Mouse (Mus musculus) naive thymus-derived CD4-positive, alpha-beta T cell, adult 2 months (primary cell): ENCODE results near the gene Adtrp.

Experiments
- DNase-seq: peaks from one replicate; pipeline ENCODE4 v3.0.0-alpha.2; 2011; ENCODE audit warnings: low read depth

Gene Adtrp

DNA sequence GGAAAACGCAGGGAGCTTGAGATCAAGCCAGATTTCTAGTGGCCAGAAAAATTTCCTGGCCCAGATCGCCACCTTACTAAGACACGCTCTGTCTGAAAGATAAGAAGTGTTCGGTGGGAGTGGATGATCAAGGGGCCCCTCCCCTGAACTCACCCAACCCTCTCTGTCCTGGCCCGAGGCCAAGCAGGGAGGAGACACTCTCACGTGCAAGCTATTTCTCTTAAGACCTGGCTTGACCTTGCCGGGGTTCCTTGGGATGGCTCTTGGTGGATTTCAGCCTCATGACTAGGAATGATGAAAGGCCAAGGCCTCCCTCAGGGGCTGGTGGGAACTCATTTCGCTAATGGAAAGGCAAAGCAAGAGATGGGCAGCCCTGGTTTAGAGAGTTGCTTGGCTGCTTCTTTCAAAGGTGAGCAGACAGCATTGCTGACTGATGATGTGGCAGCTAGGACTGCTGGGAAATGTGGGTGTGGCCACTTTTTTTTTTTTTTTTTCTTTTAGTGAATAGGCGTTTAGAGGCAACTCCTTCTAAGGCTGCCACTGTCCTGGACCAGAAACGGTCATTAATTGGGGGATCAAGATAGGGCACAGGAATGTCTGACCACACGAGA lies at the start of gene Adtrp:
Adtrp (minus strand) TSS at position 169 of the 611 bp plus-strand sequence.
- DNase-seq = no peak

GRCm38 (mm10) chr13:41892016-41892415 lies 44.5 kb upstream of the Adtrp start:
- DNase-seq = no peak

GRCm38 (mm10) chr13:41890618-41891017 lies 43.1 kb upstream of the Adtrp start:
- no peak for DNase-seq

- no peak for DNase-seq
Observed at GRCm38 (mm10) chr13:41890111-41890600, 42.7 kb upstream of the Adtrp start.

- DNase-seq = no peak
Observed at GRCm38 (mm10) chr13:41888644-41889043, 41.2 kb upstream of the Adtrp start.

DNA sequence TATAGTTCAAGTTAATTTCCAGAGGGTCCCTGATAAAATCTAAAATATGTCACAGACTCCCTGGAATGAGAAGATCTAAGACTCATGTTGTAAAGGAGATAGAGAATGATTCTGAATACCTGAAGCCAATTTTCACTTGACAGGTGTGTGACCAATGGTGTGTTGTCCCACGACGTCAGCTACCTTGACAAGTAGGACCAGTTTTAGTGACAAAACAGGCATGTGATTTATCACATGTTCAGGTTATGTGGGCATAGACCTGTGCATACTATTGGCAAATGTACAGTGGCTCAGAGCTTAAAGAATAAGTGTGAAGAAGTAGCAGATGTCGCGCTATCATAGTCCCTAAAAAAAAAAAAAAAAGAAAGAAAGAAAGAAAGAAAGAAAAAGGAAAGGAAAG lies 38.6 kb upstream of the Adtrp start:
- no peak for DNase-seq

DNA sequence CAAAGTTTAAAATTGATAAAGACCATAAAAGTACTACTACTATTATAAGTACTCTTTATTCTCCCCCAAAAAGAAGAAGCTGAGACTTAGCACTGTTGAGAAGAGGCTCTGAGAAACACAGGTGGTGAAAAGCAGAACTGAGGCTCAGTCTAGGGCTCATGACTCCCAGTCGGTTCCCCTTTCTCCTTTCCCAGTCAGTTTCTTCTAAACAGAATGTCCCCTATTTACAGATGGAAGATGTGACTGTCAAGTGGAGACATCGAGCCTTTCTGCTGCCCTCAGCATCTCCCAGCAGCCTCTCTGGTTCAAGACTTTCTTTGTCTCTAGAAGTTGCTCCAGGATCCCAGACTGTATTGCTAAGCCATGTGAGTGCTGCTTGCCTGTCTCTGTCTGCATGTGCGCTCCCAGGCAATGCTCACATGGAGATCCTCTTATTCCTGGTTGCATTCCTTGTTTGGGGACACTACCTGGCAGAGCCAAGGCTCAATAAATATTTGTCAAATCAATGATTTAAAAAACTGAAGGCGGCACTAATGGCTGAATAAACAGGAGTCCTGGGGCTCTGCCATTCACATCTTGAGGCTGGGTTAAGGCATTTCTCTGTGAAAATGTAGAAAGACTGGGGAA lies 36.3 kb upstream of the Adtrp start:
- DNase-seq = no peak

GRCm38 (mm10) chr13:41881201-41881600 lies 33.7 kb upstream of the Adtrp start:
- no peak for DNase-seq

DNA sequence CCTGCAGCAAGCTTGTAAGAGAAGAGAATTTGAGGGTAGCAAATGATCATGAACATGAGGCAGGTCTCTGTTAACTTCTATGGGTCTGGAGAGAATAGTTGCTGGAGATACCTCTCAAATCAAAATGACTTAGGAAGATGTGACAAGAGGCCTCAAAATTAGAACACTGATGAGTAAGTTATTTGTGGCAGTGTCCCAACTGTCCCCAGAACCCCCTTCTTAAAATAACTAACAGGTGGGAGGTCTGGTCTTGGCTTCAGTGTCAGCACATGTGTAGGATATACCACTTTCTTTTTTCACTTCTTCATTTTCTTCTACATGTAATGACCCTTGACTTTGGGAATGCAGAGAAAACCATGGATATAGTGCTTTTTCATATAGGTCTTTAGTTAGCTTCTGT lies 33.0 kb upstream of the Adtrp start:
- DNase-seq = no peak

DNA sequence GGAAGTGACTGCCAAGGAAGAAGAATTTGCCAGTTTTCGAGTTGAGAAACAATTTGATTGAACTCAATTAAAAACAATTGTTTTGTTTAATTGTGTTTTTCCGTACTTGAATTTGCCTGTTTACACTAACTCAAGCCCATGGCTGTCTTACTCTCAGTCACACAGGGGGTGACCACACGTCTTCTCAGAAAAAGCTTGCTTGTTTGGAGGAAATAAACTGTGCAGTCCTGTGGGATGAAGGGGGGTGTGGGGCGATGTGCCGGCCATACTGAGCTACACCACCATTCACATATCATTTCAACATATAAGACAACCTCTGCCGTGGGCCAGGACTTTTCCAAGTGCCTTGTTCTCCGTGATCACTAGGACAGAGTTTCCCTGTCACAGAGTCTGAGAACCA lies 25.2 kb upstream of the Adtrp start:
- no peak for DNase-seq

- no peak for DNase-seq
Observed at GRCm38 (mm10) chr13:41872161-41872562, 24.7 kb upstream of the Adtrp start.

DNA sequence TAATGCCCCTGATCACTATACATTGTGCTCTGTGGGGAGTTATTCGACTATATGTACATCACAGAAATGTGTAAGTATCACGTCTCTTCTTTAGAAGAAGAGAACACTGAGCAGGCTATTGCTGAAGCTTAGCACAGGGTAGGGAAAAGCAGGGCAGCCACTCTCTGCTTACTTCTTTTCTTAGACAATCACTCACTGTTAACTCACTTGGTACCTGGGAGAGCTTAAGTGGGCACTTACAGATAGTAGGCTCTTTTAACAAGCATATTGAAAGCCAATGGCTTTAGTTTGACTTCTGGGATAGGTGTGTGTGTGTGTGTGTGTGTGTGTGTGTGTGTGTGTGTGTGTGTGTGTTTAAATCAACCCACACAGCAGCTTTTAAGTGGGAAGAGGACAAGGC lies 20.0 kb upstream of the Adtrp start:
- no peak for DNase-seq

DNA sequence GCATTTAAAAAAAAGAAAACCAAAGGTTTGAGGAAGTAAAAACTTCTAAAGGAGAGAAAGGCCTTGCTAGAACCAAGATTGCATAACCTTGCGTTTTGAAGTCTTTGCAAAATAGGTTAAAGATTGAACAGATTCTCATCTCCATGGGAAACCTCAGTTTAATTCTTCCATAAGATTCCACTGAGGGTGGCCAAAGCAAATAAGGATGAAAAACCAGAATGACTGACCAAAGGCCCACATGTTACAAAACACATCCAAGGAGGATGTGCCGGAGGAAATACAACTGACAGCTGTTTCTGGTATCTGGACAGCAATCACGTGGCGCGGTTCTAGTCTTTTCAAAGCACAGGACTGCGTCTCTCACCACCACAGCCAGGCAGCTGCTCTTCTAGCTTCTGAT lies 18.1 kb upstream of the Adtrp start:
- no peak for DNase-seq

DNA sequence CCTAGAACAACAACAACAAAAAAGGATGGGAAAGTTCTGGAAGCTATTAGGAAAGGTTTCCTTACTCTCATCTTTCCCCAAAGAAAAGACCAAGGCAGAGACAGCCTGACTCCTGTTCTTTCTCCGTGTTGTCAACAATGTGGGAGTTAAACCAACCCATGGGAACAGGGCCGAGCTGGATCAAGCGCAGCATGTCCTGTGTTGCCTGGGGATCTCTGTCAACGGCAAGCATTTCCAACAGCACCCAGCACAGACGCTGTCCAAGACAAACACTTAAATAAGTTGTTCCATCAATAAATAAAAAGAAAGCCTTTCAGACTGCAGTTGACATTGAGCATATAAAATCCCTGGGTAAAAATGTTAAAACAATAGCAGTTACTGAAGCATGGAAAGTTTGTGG lies 17.6 kb upstream of the Adtrp start:
- DNase-seq = no peak

DNA sequence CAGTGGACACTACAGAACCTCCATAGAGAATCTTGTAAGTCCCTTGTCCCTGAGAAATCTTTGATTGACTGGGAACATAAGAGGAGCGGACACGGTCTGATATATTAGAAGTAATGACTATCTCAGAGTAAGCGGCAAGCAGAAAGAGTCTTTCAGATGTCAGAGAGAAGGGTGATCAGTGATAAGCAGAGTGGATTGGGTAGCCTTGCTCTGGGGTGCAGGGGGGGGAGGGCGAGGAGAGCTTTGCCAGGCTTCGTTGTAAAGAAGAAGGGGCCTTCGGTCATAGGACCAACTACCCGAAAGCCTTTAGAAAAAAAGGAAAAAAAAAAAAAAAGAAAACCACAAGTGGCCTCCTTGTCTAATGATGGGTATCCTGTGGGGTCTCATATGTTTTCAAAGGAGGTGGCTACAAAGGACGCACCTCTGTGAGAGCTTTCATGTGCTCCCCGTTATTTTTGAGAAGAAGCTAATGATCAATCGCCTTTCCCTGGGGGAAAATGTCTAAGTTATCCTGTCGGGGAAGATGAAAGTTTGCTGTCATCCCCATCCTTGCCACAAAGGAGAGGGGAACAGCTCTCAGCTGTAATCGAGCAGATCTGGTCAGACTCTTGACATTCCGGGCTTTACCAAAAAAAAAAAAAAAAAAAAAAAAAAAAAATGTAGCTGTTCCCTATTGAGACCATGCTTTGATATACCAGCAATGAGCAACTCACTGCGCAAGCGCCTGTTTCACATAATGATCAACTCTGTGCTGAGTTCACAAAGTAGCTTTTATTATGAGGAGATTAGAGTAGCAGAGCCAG lies 13.3 kb upstream of the Adtrp start:
- no peak for DNase-seq

GRCm38 (mm10) chr13:41855206-41856185 lies 8.0 kb upstream of the Adtrp start:
- DNase-seq = no peak

DNA sequence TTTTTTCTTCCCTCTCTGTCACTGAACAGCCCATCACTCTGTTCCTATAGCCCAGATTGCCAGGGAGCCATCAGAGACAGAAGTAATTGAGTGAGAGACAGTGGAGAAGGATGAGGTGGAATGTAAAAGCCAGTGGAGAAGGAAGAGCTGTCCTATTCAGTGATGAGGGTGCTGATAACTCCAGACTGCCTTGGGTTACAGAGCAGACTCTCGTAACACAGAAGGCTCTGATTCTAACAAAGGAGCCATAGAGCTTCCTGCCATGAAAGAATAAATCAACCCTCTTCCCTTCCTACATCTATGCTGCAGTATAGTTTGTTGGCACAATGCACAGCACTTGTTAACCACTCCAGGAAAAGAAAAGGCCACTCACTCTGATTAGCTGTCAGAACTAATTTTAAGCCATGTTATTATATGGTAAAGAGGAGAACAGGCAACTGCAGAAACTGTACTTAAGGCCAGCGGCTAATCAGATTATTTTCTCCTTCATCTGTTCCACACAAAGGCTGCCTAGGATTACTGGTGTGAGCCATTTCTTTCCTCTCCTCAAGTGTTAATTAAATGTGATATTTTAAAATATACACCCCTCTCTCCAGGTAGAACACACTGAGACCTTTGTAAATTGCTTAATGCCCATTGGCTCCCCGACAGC lies 3.4 kb upstream of the Adtrp start:
- no peak for DNase-seq

GRCm38 (mm10) chr13:41846516-41846915 lies 968 bp downstream of the Adtrp start:
- DNase-seq = no peak

GRCm38 (mm10) chr13:41845013-41845412 lies 2.5 kb downstream of the Adtrp start:
- no peak for DNase-seq

DNA sequence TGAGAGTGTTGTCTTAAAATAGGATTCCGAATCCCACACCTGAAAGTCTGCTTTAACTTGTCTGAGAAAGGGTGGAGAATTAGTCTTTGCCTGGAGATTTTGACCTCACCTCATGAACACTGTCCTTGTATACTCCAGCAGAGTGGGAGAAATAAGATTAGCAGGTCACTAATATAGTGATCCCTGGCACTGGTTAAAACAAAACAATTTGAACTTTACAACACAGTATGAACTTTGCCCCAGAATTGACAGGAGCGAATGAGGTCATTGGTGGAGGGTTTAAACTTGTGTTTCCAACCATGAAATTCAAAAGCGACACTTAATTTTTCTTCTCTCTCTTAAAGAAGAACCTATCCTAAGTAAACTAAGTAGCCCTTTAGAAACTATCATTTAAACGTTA lies 3.4 kb downstream of the Adtrp start:
- DNase-seq = no peak

DNA sequence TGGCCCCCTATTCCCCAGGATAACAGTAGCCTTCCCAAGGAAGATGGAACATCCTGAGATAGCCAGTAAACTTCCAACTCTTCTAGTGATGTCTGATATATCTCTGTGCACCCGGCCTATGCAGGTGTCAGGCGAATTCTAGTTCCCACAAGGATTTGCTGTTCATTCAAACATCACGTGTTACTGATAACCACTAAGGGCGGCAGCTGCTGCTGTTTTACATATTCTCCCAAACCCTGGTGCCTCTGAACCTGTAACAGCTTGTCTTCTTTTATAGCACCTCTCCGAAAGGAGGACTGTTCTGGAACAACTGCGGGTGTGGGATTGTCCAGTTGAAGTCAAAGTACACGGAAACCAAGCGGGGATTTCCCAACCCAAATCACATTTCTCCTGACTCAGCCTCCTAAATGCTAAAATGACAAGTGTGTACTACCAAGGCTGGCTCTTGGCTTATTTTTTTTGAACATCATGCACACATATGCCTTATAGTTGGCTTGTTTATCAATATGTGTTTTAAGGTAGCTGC lies 13.8 kb downstream of the Adtrp start:
- DNase-seq = no peak
